In genomic region chr19:47354456-47354855, GRCm38 (mm10) we compare ENCODE assay signal across 17 mouse cellular contexts.
DNase-seq lines count a peak whose midpoint lies in the region; ATAC-seq lines count a peak whose summit lies in the region.
"Had no signal": no experiment of that assay in that cellular context is flagged by ENCODE, and none has a peak within 500 bp of the region (broad histone marks: within the 10 kb centered on the region; RNA-seq: fewer than 3 reads in every experiment).

No protein-coding gene starts in this region.

- H3K36me3 ChIP-seq in hindbrain, embryonic 12.5 days = no peaks in the 10 kb centered on the region
- H3K36me3 ChIP-seq in midbrain, embryonic 14.5 days (ENCODE audit: control insufficient read depth, insufficient read depth, low read length) = no peaks in the 10 kb centered on the region

- H3K27ac ChIP-seq in hindbrain, embryonic 12.5 days = peak overlapping the region; percentile 46; the same call in 1 of the 2 replicates
- no peak overlapping the region for H3K27ac ChIP-seq in midbrain, embryonic 14.5 days (replicated peaks; ENCODE audit: low read depth, low read length)
- H3K27ac ChIP-seq: embryonic facial prominence, embryonic 15.5 days; heart, adult 2 months; layer of hippocampus, adult 2 months; liver, embryonic 12.5 days; macrophage had no signal

- H3K4me3 ChIP-seq in hindbrain, embryonic 12.5 days = no peak overlapping the region
- no peak overlapping the region for H3K4me3 ChIP-seq in midbrain, embryonic 14.5 days (replicated peaks; ENCODE audit: low read depth, low read length)
- H3K4me3 ChIP-seq: embryonic facial prominence, embryonic 15.5 days; heart, adult 2 months; layer of hippocampus, adult 2 months; liver, embryonic 12.5 days had no signal

- peaks cover 16% of the 10 kb centered on the region for H3K4me1 ChIP-seq in hindbrain, embryonic 12.5 days
- H3K4me1 ChIP-seq in midbrain, embryonic 14.5 days (ENCODE audit: control insufficient read depth, insufficient read depth, low read length) = 0 out of 2 replicates have a peak, but pooled peaks cover 3% of the 10 kb centered on the region

- no peaks in the 10 kb centered on the region for H3K9me3 ChIP-seq in hindbrain, embryonic 12.5 days (replicated peaks)
- no peaks in the 10 kb centered on the region for H3K9me3 ChIP-seq in midbrain, embryonic 14.5 days (ENCODE audit: control insufficient read depth, low read length)
- H3K9me3 ChIP-seq: embryonic facial prominence, embryonic 15.5 days; liver, embryonic 12.5 days had no signal

- peak; percentile 76 for ATAC-seq in hindbrain, embryonic 12.5 days (ENCODE audit: low FRiP score)
- ATAC-seq in midbrain, embryonic 14.5 days (ENCODE audit: low FRiP score, low TSS enrichment) = peak; percentile 41; the same call in 1 of the 2 replicates
- ATAC-seq: CD4-positive, CD25-positive, alpha-beta regulatory T cell, adult 4 months; liver, embryonic 12.5 days had no signal

- H3K27me3 ChIP-seq in hindbrain, embryonic 12.5 days = no peaks in the 10 kb centered on the region; the same call in 1 of the 2 replicates
- no peaks in the 10 kb centered on the region for H3K27me3 ChIP-seq in midbrain, embryonic 14.5 days (ENCODE audit: control insufficient read depth, insufficient read depth, low read length)
- H3K27me3 ChIP-seq: embryonic facial prominence, embryonic 15.5 days; liver, embryonic 12.5 days had no signal

- peak; percentile 48 for DNase-seq in right cerebral cortex, postnatal 4 days
- no peak for DNase-seq in right cerebral cortex, postnatal 36 days (ENCODE audit: low spot score in 2 of 2)
- peak; percentile 74 for DNase-seq in midbrain, embryonic 14.5 days
- no peak for DNase-seq in urinary bladder, postnatal 14 days (ENCODE audit: low spot score)
- DNase-seq in layer of hippocampus, adult 9-10 months (ENCODE audit: low spot score) = no peak
- DNase-seq in adrenal gland, postnatal 25 days = no peak
- DNase-seq: cerebellum, postnatal 14 days; heart, adult 2 months; kidney, adult 9 months; right cerebral cortex, postnatal 14 days; thymus, postnatal 14 days had no signal

- 27% methylated on average over 8 of the region's 8 CpGs for WGBS in hindbrain, embryonic 12.5 days
- WGBS in midbrain, embryonic 14.5 days = 14% methylated on average over 8 of the region's 8 CpGs

- no peak overlapping the region for H3K4me2 ChIP-seq in hindbrain, embryonic 12.5 days (replicated peaks)
- H3K4me2 ChIP-seq in midbrain, embryonic 14.5 days (ENCODE audit: low read length) = no peak overlapping the region
- H3K4me2 ChIP-seq: embryonic facial prominence, embryonic 15.5 days; liver, embryonic 12.5 days had no signal

- H3K9ac ChIP-seq in hindbrain, embryonic 12.5 days = no peak overlapping the region
- no peak overlapping the region for H3K9ac ChIP-seq in midbrain, embryonic 14.5 days (replicated peaks; ENCODE audit: low read length)
- H3K9ac ChIP-seq: embryonic facial prominence, embryonic 15.5 days; liver, embryonic 12.5 days had no signal

Comparison
In these comparisons a context has a peak if more than half of its experiments do, and no peak if none do; other contexts are left out.
1. DNase-seq: peak in right cerebral cortex, postnatal 4 days (single experiment) and midbrain, embryonic 14.5 days (single experiment); none in right cerebral cortex, postnatal 36 days (0 of 2), urinary bladder, postnatal 14 days (single experiment), layer of hippocampus, adult 9-10 months (single experiment) and adrenal gland, postnatal 25 days (single experiment).